Mouse (Mus musculus): ENCODE measurements at regions not wholly inside any gene's neighbourhood (a gene's known extent, or its start where the extent isn't known, plus 50 kb on each side); places are given as distances from the start of the nearest gene placed in this dataset.
"Not testable (repeated sequence)": the region's sequence is repeated elsewhere in the genome, so short reads cannot be mapped to it uniquely, and the experiment has no call there.

GRCm38 (mm10) chr6:16365450-16365849, 532.8 kb downstream of the Tfec start:
- in situ Hi-C loops (cut with MboI, MseI), result no loop called here

- in situ Hi-C loops (cut with MboI, MseI), result no loop called here
These were observed 536.2 kb downstream of the Tfec start for GRCm38 (mm10) chr6:16362057-16362456.

GRCm38 (mm10) chr6:16359881-16360711, 538.1 kb downstream of the Tfec start:
- in situ Hi-C loops (cut with MboI, MseI), result not testable (repeated sequence)

DNA sequence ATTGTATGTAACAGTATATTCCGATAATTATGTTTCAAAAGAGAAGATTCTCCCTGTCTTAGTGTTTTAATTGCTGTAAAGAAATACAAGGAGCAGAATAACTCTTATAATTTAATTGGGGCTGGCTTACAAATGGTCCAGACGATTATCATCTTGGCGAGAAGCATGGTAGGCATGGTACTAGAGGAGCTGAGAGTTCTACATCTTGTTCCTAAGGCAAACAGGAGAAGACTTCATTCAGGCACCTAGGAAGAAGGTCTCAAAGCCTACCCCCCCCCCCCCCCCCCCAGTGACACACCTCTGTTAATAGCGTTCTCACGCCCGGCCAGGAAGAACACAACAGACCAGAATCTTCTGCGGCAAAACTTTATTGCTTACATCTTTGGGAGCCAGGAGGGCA, 538.8 kb downstream of the Tfec start:
- in situ Hi-C loops (cut with MboI, MseI), result no loop called here

DNA sequence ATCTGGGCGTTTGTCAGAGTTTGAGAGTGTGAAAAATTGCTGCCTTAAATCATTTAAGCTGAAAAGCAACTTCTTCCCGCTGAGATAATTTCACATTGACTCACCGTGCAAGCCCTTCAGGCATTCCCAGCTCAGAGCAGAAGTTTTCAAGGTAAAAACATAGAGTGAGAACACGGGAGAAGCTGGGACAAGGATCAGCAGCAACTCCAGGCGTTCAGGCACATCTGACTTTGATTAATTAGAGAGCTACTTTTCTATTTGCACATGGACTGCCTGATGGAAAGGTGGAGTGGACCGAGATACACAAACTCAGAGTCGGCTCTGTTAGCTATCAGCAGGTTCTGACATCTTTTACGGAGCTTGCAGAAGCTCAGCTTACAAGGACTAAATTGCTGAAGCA, 564.6 kb downstream of the Tfec start:
- in situ Hi-C loops (cut with MboI, MseI), result loop anchor here (10.0 kb wide), 1 partner anchor 59 kb away; no protein-coding TSS in a partner anchor

- in situ Hi-C loops (cut with MboI, MseI), result no loop called here
These were observed 583.8 kb downstream of the Tfec start for GRCm38 (mm10) chr6:16314305-16315010.

DNA sequence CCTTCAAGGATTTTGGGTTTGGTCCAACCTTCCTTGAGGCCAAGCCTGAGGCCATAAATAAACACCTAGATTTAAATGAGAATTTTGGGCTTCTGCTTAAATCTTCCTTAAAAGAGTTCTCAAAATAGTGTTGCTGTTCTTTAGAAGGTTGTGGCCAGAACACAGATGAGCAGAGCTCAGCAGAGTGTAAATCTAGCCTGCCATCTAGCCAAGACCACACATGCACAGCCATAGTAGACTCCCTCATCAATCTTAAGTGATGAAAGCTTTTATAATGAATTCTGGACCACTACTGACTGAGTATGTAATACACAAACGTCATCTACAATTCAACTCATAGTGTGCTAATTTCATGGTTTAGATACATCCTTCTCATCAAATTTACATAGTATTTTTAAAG, 585.3 kb downstream of the Tfec start:
- in situ Hi-C loops (cut with MboI, MseI), result no loop called here

DNA sequence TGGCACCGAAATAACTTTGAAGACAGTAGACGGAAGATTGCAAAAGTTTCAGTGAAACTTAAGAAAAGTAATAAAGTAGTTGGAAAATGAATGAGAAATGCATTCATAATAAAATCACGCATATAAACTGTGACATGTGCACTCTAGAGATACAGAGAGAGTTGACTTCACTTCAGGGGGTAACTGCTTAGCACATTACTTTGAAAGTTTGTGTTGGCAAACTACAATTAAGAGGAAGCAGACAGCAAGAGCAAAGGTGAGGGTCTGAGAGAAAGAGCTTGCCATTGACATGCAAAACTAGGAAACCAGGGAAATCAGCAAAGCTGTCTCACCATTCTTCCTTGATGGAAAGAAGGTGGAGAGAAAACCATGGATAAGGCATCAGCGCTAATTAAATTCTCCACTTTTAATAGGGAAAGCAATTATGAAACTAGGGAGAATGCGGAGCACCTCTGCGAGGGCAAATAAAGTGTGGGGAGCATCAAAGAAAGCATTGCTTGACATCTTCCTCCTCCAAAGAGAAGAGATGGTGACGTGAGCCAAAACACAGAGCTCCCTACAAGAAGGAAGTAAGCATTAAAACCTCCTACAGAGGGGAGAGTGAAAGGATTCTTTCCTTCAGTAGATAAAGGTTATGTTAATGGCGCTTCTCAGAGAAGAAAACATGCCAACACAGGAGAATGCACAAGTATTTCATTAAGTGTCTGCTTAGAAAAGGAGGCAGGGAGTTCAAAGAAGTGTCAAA, 563.0 kb downstream of the Mdfic start:
- in situ Hi-C loops (cut with MboI, MseI), result no loop called here

DNA sequence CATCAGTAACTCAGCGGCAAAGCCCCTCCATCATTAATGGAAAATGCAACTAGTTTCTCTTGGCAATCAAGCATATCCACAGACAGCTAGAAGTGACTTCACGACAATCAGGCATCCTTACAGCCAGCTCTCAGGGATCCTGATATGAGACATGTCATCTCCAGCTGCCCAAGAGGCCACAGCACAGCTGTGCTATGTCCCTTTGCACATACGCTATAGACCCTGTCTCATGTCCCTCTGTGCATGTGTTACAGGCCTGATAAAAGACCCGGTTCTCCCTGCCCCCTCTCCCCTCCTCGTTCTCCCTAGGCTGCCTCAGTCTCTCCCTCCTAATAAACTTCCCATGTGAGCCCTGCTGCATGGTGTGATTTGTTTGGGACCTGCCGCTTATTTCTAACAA, 561.5 kb downstream of the Mdfic start:
- in situ Hi-C loops (cut with MboI, MseI), result no loop called here
